Mouse (Mus musculus) midbrain, embryonic 14.5 days (tissue): ENCODE measurements around the gene Ubxn1. TPM values are rescaled to one million over a fixed set of nuclear protein-coding genes. Genes with fewer than 3 reads are reported as not detected.
A peak's percentile ranks its signal among the peaks of the same experiment; 100 is the strongest.
"Not testable (repeated sequence)": the region's sequence is repeated elsewhere in the genome, so short reads cannot be mapped to it uniquely, and the experiment has no call there.

ENCODE experiments used
- ATAC-seq: fragments of 200-750 bp; cut with Nextera tagmentation; 2 replicates; pipeline ENCODE4 v1.8.0; 2017; ENCODE audit warnings: moderate number of reproducible peaks, moderate library complexity; ENCODE audit not compliant: low FRiP score, low TSS enrichment
- DNase-seq: peaks from one replicate; pipeline ENCODE4 v3.0.0-alpha.2; 2015
- H3K27ac ChIP-seq: fragments of 300-500 bp; sonication (generic); replicated peaks from 2 replicates; pipeline ENCODE4 v1.5.1; 2014; ENCODE audit warnings: mild to moderate bottlenecking, low read depth, low read length, moderate library complexity
- H3K27me3 ChIP-seq: fragments of 300-500 bp; sonication (generic); 2 replicates; pipeline ENCODE4 v1.6.1; 2014; ENCODE audit warnings: low read length, control low read depth, mixed read lengths; ENCODE audit not compliant: control insufficient read depth, insufficient read depth
- H3K36me3 ChIP-seq: fragments of 300-500 bp; sonication (generic); 2 replicates; pipeline ENCODE4 v1.6.1; 2014; ENCODE audit warnings: low read length, control low read depth; ENCODE audit not compliant: control insufficient read depth, insufficient read depth
- H3K4me1 ChIP-seq: fragments of 300-500 bp; sonication (generic); 2 replicates; pipeline ENCODE4 v1.6.1; 2014; ENCODE audit warnings: mild to moderate bottlenecking, antibody characterized with exemption, low read length, control low read depth; ENCODE audit not compliant: control insufficient read depth, insufficient read depth
- H3K4me2 ChIP-seq: fragments of 300-500 bp; sonication (generic); 2 replicates; pipeline ENCODE4 v1.6.1; 2014; ENCODE audit warnings: mild to moderate bottlenecking, low read length, moderate library complexity
- H3K4me3 ChIP-seq: fragments of 300-500 bp; sonication (generic); replicated peaks from 2 replicates; pipeline ENCODE4 v1.5.1; 2014; ENCODE audit warnings: low read depth, low read length
- H3K9ac ChIP-seq: fragments of 300-500 bp; sonication (generic); replicated peaks from 2 replicates; pipeline ENCODE4 v1.6.1; 2014; ENCODE audit warnings: mild to moderate bottlenecking, low read length, moderate library complexity
- H3K9me3 ChIP-seq: fragments of 300-500 bp; sonication (generic); 2 replicates; pipeline ENCODE4 v1.6.1; 2016; ENCODE audit warnings: low read length, control low read depth, mixed read lengths; ENCODE audit not compliant: control insufficient read depth
- WGBS: fragments of 180-500 bp; shearing (Covaris S2); extraction: QIAGEN DNeasy Blood & Tissue Kit; methylation state at CpG from one replicate; pipeline ENCODE4 v1.1.7; 2014; 5-methylcytosine and 5-hydroxymethylcytosine counted together
- polyA plus RNA-seq: library from polyadenylated mRNA; unstranded; fragments of >200 nt; fragmentation: Nextera tagmentation; extraction: Ambion mirVana; gene quantifications from 2 replicates; pipeline ENCODE4 v1.2.1, GENCODE M21; 2014

The Ubxn1 gene
- polyA plus RNA-seq, 1 experiment from 2014 or later = 139 TPM

DNA sequence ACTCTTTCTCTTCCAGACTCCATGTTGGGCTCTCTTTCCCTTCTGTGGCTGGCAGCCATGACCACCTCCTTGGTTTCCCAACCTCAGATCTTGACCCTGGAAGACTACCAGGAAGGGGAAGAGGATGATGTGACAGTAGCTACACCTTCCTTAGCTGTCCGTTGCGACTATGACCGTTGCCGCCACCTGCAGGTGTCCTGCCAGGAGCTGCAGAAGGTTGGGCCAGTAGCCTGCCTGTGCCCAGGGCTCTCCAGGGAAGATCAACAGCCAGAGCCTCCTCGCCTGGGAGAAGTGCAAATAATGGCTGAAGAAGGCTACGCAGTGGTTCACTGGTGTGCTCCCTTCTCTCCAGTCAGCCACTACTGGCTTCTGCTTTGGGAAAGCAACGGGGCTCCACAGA lies 19.7 kb upstream of the Ubxn1 start:
- Histone ChIP-seq H3K36me3 (peaks cover 25% of the 10 kb centered on the region), H3K4me3 (no peak overlapping the region), H3K4me2 (no peak overlapping the region), H3K27ac (no peak overlapping the region), H3K27me3 (no peaks in the 10 kb centered on the region), H3K9ac (no peak overlapping the region), H3K9me3 (no peaks in the 10 kb centered on the region), H3K4me1 (no peaks in the 10 kb centered on the region)
- ATAC-seq (no peak), DNase-seq (no peak)
- WGBS = 50% methylated on average over 7 of the region's 7 CpGs

DNA sequence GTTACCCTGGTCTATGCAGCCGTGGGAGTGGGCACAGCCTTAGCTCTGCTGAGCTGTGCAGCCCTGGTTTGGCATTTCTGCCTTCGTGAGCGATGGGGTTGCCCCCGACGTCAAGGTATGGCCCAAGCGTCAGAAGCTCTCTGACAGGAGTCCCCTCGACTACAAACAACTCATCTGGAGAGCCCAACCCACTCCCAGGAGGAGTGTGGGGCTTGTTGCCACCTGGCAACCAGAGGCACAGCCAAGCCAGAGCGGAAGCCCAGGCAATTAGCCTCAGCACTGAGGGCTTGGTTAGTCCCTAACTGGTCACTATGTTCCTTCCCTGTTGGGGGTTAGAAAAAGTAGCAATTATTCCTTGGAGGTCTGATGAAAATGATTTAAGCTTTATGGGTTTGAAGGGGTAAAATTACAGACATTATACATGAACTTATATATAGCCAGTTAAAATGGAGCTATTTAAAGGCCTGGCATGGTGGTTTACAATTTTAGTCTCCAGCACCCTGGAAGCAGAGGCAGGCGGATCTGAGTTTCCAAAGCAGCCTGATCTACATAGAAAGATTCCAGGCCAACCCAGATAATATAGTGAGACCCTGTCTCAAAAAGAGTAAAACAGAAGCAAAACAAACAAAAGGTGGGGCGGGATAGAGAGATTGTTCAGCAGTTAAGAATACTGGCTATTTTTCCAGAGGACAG lies 18.9 kb upstream of the Ubxn1 start:
- WGBS = 63% methylated on average over 10 of the region's 10 CpGs
- no peaks in the 10 kb centered on the region for H3K9me3 ChIP-seq
- no peaks in the 10 kb centered on the region for H3K27me3 ChIP-seq
- H3K27ac ChIP-seq = no peak overlapping the region
- H3K4me3 ChIP-seq = no peak overlapping the region
- no peak overlapping the region for H3K9ac ChIP-seq
- no peaks in the 10 kb centered on the region for H3K4me1 ChIP-seq
- ATAC-seq = no peak
- H3K4me2 ChIP-seq = no peak overlapping the region
- peaks cover 17% of the 10 kb centered on the region for H3K36me3 ChIP-seq
- no peak for DNase-seq

DNA sequence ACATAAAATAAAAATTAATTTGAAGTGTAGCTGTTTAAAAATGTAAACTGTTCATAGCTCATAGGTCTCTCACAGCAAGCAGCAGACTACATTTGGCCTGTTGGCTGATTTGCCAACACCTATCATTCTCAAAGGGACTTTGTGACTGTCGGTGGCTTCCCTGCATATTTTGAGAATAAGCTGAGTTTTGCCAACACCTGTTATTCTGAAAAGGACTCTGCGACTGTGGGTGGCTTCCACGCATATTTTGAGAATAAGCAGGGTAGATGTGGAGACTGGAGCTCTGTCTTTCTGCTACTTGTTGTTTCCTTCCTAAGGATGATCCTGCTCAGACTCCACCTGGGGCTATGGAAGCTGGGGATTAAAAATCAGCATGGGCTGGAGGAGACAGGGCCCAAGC lies 18.2 kb upstream of the Ubxn1 start:
- Histone ChIP-seq H3K27me3 (no peaks in the 10 kb centered on the region), H3K27ac (no peak overlapping the region), H3K9ac (no peak overlapping the region), H3K36me3 (peaks cover 11% of the 10 kb centered on the region), H3K4me1 (no peaks in the 10 kb centered on the region), H3K4me3 (no peak overlapping the region), H3K4me2 (no peak overlapping the region), H3K9me3 (no peaks in the 10 kb centered on the region)
- ATAC-seq (no peak), DNase-seq (no peak)
- WGBS = 85% methylated on average over 3 of the region's 3 CpGs

DNA sequence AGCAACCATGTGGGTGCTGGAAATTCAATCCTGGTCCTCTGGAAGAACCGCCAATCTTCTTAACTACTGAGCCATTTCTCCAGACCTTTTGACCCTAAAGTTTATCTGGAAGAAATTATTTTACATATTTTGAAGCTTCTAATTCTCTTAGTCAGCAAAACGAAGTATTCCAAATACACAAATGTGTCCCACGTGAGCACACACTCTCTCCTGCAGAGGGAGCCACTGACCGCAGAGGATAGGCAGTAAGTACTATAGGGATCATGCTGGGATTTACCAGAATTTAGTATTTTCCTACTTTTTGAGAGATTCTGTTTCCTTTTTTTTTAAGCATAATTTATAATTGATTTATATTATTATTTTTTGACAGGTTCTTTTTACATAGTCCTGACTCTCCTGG lies 13.6 kb upstream of the Ubxn1 start:
- peak; percentile 69 for DNase-seq
- Histone ChIP-seq H3K9me3 (no peaks in the 10 kb centered on the region), H3K4me2 (no peak overlapping the region), H3K27me3 (no peaks in the 10 kb centered on the region), H3K36me3 (no peaks in the 10 kb centered on the region), H3K4me3 (no peak overlapping the region), H3K27ac (no peak overlapping the region), H3K4me1 (no peaks in the 10 kb centered on the region), H3K9ac (no peak overlapping the region)
- WGBS = 47% methylated on average over 4 of the region's 4 CpGs
- no peak for ATAC-seq

DNA sequence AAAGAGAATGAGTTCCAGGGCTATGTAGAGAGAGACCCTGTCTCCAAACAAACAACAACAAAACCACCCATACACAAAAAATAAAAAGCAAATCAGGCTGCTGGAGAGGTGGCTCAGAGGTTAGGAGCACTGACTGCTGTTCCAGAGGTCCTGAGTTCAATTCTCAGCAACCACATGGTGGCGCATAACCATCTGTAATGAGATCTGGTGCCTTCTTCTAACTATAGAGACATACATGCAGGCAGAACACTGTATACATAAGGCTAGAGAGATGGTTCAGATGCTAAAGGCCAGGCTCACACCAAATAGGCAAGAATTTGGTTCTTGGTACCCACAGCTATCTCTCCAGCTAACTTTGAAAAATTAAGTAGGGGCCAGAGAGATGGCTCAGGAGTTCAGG lies 12.3 kb upstream of the Ubxn1 start:
- no peak overlapping the region for H3K27ac ChIP-seq
- no peak overlapping the region for H3K4me2 ChIP-seq
- no peaks in the 10 kb centered on the region for H3K27me3 ChIP-seq
- no peaks in the 10 kb centered on the region for H3K36me3 ChIP-seq
- no peaks in the 10 kb centered on the region for H3K4me1 ChIP-seq
- H3K9ac ChIP-seq = no peak overlapping the region
- 12% methylated on average over 1 of the region's 1 CpGs for WGBS
- H3K9me3 ChIP-seq = no peaks in the 10 kb centered on the region
- no peak for ATAC-seq
- H3K4me3 ChIP-seq = no peak overlapping the region
- peak; percentile 62 for DNase-seq

DNA sequence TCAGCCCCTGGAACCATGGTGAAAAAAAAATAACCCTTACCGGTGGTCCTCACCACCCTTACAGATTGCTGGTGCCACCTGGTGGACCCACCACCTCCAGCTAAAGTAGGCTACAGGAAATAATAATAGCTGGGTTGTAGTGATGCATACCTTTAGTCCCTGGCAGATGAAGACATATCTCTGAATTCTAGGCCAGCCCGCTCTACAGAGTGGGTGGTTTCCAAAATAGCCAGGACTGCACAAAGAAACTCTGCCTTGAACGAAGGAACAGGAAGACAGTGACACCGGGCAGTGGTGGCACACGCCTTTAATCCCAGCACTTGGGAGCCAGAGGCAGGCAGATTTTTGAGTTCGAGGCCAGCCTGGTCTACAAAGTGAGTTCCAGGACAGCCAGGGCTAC lies 7.0 kb upstream of the Ubxn1 start:
- H3K27me3 ChIP-seq = no peaks in the 10 kb centered on the region
- no peaks in the 10 kb centered on the region for H3K36me3 ChIP-seq
- no peak for DNase-seq
- no peak overlapping the region for H3K9ac ChIP-seq
- H3K4me2 ChIP-seq = no peak overlapping the region
- H3K4me1 ChIP-seq = no peaks in the 10 kb centered on the region
- 88% methylated on average over 6 of the region's 6 CpGs for WGBS
- H3K9me3 ChIP-seq = no peaks in the 10 kb centered on the region
- H3K27ac ChIP-seq = no peak overlapping the region
- no peak overlapping the region for H3K4me3 ChIP-seq
- no peak for ATAC-seq

DNA sequence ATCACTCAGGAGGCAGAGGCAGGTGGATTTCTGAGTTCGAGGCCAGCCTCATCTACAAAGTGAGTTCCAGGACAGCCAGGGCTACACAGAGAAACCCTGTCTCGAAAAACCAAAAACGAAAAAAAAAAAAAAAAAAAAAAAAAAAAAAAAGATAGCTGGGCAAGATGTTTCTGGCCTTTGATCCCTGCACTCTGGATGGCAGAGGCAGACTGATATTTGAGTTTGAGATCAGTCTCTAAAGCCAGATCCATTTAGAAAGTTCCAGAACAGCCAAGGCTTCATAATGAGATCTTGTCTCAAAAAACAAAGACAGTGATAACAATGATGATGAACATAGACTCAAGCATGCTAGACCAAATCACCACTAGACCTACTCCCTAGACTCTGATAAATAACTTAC lies 915 bp upstream of the Ubxn1 start:
- not testable (repeated sequence) for H3K4me3 ChIP-seq, H3K27ac ChIP-seq

DNA sequence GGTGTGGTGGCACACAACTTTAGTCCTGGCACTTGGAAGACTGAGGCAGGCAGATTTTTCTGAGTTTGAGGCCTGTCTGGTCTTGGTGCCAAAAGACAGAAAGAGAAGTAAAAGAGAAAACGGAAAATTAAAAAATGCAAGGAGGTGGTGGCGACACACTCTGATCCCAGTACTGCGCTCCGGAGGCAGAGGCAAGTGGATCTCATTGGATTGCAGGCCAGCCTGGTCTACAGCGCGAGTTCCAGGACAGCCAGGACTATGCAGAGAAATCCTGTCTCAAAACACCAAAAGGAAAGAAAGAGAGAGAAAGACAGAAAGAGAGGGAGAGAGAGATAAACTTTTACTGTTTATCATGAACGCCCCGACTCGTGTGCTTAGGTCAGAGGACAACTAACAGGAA lies 458 bp upstream of the Ubxn1 start:
- WGBS = 61% methylated on average over 9 of the region's 9 CpGs
- H3K27ac ChIP-seq = peak overlapping the region; percentile 71
- ATAC-seq = peak; percentile 38; the same call in 1 of the 2 replicates

More for the DNA sequence above, 915 bp upstream of the Ubxn1 start:
- H3K4me2 ChIP-seq = peak overlapping the region; percentile 84; the same call in 1 of the 2 replicates
- 86% methylated on average over 3 of the region's 3 CpGs for WGBS
- not testable (repeated sequence) for H3K27me3 ChIP-seq, ATAC-seq, H3K9me3 ChIP-seq, H3K9ac ChIP-seq, DNase-seq, H3K4me1 ChIP-seq
- peaks cover 21% of the 10 kb centered on the region for H3K36me3 ChIP-seq

DNA sequence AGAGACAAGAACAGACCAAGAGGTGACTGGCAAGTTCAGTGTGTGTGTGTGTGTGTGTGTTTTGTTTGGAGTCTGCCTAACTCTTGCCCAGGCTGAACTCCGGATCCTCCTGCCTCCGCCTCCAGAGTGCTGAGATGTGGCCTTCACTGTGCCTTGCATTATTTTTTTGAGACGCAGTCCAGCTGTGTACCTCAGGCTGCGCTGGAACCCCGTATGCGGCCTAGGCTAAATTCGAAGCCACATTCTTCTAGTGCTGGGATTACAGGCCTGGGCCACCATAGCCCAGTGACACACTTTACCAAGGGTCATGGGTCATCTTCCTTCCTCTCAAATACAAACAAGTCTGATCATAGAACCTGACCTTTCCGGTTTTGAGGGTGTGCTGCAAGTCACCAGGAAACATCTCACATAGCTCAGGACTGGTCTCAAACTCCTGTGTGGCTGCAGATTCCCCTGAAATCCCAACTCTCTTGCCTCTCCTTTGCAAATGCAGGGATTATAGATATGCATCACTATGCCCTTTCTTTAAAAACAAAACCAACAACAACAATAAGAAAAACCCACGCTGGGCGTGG lies 1.1 kb downstream of the Ubxn1 start:
- H3K27me3 ChIP-seq = no peaks in the 10 kb centered on the region
- DNase-seq = no peak
- H3K36me3 ChIP-seq = peaks cover 39% of the 10 kb centered on the region
- no peaks in the 10 kb centered on the region for H3K9me3 ChIP-seq
- peak overlapping the region; percentile 93 for H3K9ac ChIP-seq
- H3K27ac ChIP-seq = peak overlapping the region; percentile 77
- H3K4me2 ChIP-seq = peak overlapping the region; percentile 84
- peak overlapping the region; percentile 95 for H3K4me3 ChIP-seq
- 79% methylated on average over 10 of the region's 10 CpGs for WGBS
- H3K4me1 ChIP-seq = peaks cover 8% of the 10 kb centered on the region
- no peak for ATAC-seq

More for the DNA sequence above, 458 bp upstream of the Ubxn1 start:
- Histone ChIP-seq H3K4me3 (peak overlapping the region; percentile 95), H3K4me2 (peak overlapping the region; percentile 84), H3K4me1 (peaks cover 8% of the 10 kb centered on the region), H3K9me3 (no peaks in the 10 kb centered on the region), H3K9ac (peak overlapping the region; percentile 93), H3K27me3 (no peaks in the 10 kb centered on the region), H3K36me3 (peaks cover 25% of the 10 kb centered on the region)
- no peak for DNase-seq
